Mouse (Mus musculus) heart, embryonic 15.5 days (tissue): ENCODE data around the gene Adgrg6. TPM values are rescaled to one million over a fixed set of nuclear protein-coding genes. Genes with fewer than 3 reads are reported as not detected.

ENCODE experiments used
- ATAC-seq: fragments of 200-750 bp; cut with Nextera tagmentation; replicated peaks from 2 replicates; pipeline ENCODE4 v1.8.0; 2017; ENCODE audit warnings: low read depth, moderate TSS enrichment; ENCODE audit not compliant: insufficient number of reproducible peaks, insufficient read depth, low FRiP score
- H3K27ac ChIP-seq: fragments of 300-500 bp; sonication (generic); 2 replicates; pipeline ENCODE4 v1.5.1; 2015; ENCODE audit warnings: mild to moderate bottlenecking, inconsistent platforms
- H3K27me3 ChIP-seq: fragments of 300-500 bp; sonication (generic); 2 replicates; pipeline ENCODE4 v1.6.1; 2015; ENCODE audit warnings: inconsistent platforms
- H3K36me3 ChIP-seq: fragments of 300-500 bp; sonication (generic); 2 replicates; pipeline ENCODE4 v1.6.1; 2015; ENCODE audit warnings: mild to moderate bottlenecking, inconsistent platforms
- H3K4me1 ChIP-seq: fragments of 300-500 bp; sonication (generic); replicated peaks from 2 replicates; pipeline ENCODE4 v1.6.1; 2015; ENCODE audit warnings: inconsistent platforms
- H3K4me2 ChIP-seq: fragments of 300-500 bp; sonication (generic); 2 replicates; pipeline ENCODE4 v1.6.1; 2015; ENCODE audit warnings: inconsistent platforms, mild to moderate bottlenecking, moderate library complexity
- H3K4me3 ChIP-seq: fragments of 300-500 bp; sonication (generic); 2 replicates; pipeline ENCODE4 v1.5.1; 2015; ENCODE audit warnings: mild to moderate bottlenecking, inconsistent platforms
- H3K9ac ChIP-seq: fragments of 300-500 bp; sonication (generic); 2 replicates; pipeline ENCODE4 v1.6.1; 2015; ENCODE audit warnings: mild to moderate bottlenecking, inconsistent platforms
- H3K9me3 ChIP-seq: fragments of 300-500 bp; sonication (generic); replicated peaks from 2 replicates; pipeline ENCODE4 v1.6.1; 2016; ENCODE audit warnings: inconsistent platforms
- WGBS: fragments of 180-500 bp; shearing (Covaris S2); methylation state at CpG from one replicate; pipeline ENCODE4 v1.1.7; 2015; ENCODE audit warnings: mixed read lengths; 5-methylcytosine and 5-hydroxymethylcytosine counted together
- polyA plus RNA-seq: library from polyadenylated mRNA; unstranded; fragments of >200 nt; fragmentation: Nextera tagmentation; extraction: Ambion mirVana; gene quantifications from 2 replicates; pipeline ENCODE4 v1.2.1, GENCODE M21; 2015

Adgrg6 gene
- 9.6 and 12.7 TPM in 2 replicates for polyA plus RNA-seq

DNA sequence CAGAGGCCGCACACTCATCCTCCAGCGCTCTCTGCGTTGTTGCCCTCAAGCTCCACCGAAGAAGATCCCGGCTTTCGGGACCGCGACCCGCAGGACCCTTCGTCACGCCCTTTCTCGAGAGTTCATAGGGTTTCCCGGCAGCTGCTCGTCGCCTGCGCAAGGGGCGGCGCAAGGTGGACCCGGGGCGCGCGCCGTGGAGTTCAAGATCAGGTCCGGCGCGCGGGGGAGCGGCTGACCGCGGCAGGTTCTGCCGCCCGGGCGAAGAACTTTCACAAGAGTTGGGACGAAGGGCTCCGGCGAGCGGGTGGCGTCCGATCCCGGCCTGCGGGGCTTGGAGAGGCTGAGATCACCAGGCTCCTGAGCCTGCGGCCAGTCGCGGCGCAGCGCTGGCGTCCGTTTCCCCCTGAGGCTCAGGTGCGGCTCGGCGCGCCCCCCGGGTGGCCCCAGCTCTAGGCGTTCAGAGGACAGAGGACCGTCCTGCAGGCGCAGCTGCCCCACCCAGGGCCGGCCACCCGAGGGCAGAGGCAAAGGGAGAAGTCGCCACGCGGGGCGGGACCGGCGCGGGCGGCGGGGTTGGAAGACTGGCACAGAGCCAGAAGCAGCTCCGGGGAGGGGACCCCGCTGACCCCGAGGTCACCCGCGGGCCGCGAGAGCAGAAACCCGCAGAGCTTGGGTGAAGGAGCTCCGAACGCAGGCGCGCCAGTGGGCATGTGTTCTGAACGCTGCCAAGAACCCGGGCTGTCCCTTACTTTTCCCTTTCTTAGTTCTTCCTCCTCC lies at the start of gene Adgrg6:
Adgrg6 (minus strand) TSS at position 719 of the 777 bp plus-strand sequence.
- Histone ChIP-seq H3K27me3 (peaks cover 17% of the 10 kb centered on the region), H3K9ac (peak within 1 kb of the TSS; percentile 72), H3K9me3 (no peaks in the 10 kb centered on the region), H3K4me3 (peak within 1 kb of the TSS; percentile 87), H3K36me3 (no peaks in the 10 kb centered on the region), H3K4me2 (peak within 1 kb of the TSS; percentile 100), H3K27ac (peak within 1 kb of the TSS; percentile 72), H3K4me1 (peaks cover 4% of the 10 kb centered on the region; the same call in 1 of the 2 replicates)
- WGBS: under 1% methylated on average over 81 of the region's 81 CpGs
- ATAC-seq: peak; percentile 81

GRCm38 (mm10) chr10:14592215-14592614 lies 46.8 kb upstream of the Adgrg6 start:
- Histone ChIP-seq H3K9ac (no peak overlapping the region), H3K4me3 (no peak overlapping the region), H3K27me3 (peaks cover 3% of the 10 kb centered on the region; the same call in 1 of the 2 replicates), H3K4me1 (peaks cover 2% of the 10 kb centered on the region; the same call in 1 of the 2 replicates), H3K4me2 (no peak overlapping the region), H3K36me3 (no peaks in the 10 kb centered on the region), H3K9me3 (no peaks in the 10 kb centered on the region), H3K27ac (no peak overlapping the region)
- WGBS: 95% methylated on average over 1 of the region's 1 CpGs
- no peak for ATAC-seq

DNA sequence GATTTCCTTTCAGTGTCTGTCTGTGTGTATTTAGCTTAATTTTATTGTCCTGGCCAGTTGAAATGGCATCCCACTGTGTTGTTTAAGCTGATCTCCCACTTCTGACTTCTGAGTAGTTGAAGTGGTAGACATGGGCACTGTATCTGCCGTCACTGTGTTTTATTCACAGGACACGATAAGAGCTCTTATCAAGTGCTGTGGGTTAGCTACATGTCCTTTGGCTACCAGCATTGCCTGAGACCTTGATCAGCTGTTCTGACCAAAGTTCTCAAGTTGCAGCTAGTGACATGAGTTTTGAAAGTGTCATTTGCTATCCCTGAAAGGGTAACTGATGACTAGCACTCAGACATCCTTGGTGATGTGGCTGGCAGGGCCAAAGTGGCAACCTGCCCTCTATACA lies 45.4 kb upstream of the Adgrg6 start:
- Histone ChIP-seq H3K36me3 (no peaks in the 10 kb centered on the region), H3K4me1 (peaks cover 2% of the 10 kb centered on the region; the same call in 1 of the 2 replicates), H3K27ac (no peak overlapping the region), H3K27me3 (peaks cover 8% of the 10 kb centered on the region; the same call in 1 of the 2 replicates), H3K9me3 (no peaks in the 10 kb centered on the region), H3K4me2 (no peak overlapping the region), H3K9ac (no peak overlapping the region), H3K4me3 (no peak overlapping the region)
- 35% methylated on average over 2 of the region's 2 CpGs for WGBS
- ATAC-seq: no peak

DNA sequence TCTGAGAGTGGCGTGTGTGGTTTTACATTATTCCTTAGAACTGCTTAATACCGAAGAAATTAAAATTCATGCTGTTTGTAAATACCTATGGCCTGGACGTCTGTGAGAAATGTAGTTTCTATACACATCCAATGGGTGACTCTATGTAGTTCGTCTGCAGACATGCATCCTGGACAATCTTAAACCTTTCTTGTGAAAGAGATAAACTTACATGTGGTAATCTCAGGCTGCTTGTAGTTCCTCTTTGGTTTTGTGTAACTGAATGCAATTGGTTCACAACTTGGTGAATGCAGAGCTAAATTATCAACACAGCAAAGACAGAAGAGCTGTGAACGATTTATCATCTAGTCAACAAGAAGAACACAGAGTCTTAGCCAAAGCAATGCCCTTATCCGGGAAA lies 44.2 kb upstream of the Adgrg6 start:
- Histone ChIP-seq H3K27me3 (peaks cover 8% of the 10 kb centered on the region; the same call in 1 of the 2 replicates), H3K4me2 (no peak overlapping the region), H3K27ac (no peak overlapping the region), H3K4me1 (peaks cover 2% of the 10 kb centered on the region; the same call in 1 of the 2 replicates), H3K9ac (no peak overlapping the region), H3K36me3 (no peaks in the 10 kb centered on the region), H3K9me3 (no peaks in the 10 kb centered on the region), H3K4me3 (no peak overlapping the region)
- 80% methylated on average over 6 of the region's 6 CpGs for WGBS
- ATAC-seq: no peak

- Histone ChIP-seq H3K4me3 (no peak overlapping the region), H3K4me2 (no peak overlapping the region), H3K27me3 (peaks cover 5% of the 10 kb centered on the region; the same call in 1 of the 2 replicates), H3K9me3 (no peaks in the 10 kb centered on the region; the same call in 1 of the 2 replicates), H3K36me3 (no peaks in the 10 kb centered on the region), H3K9ac (no peak overlapping the region), H3K27ac (no peak overlapping the region), H3K4me1 (no peaks in the 10 kb centered on the region)
- no peak for ATAC-seq
- WGBS: 82% methylated on average over 1 of the region's 1 CpGs
These were observed 38.0 kb upstream of the Adgrg6 start for GRCm38 (mm10) chr10:14583496-14583895.

DNA sequence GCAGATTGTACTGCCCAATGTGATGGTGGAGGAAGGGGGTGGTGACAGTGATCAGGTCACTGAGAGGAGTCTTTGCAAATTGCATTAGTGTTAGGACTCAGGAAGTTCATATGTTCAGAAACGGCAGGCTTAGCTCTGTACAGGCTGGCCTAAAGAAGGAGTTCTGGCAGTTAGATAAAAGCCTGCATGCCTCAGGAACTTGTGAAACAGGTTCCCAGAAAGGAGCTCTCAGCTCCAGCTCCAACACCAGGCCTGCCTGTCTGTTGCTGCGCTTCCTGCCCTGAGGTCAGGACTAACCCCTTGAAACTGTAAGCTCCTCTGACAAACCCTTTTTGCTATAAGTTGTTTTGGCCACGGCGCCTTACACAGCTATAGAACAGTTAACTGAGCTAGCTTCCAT lies 28.8 kb upstream of the Adgrg6 start:
- H3K36me3 ChIP-seq: no peaks in the 10 kb centered on the region
- no peaks in the 10 kb centered on the region for H3K9me3 ChIP-seq
- no peak overlapping the region for H3K4me2 ChIP-seq
- H3K4me1 ChIP-seq: no peaks in the 10 kb centered on the region
- H3K4me3 ChIP-seq: no peak overlapping the region
- no peak overlapping the region for H3K9ac ChIP-seq
- ATAC-seq: no peak
- no peak overlapping the region for H3K27ac ChIP-seq
- WGBS: 72% methylated on average over 4 of the region's 4 CpGs
- H3K27me3 ChIP-seq: no peaks in the 10 kb centered on the region

DNA sequence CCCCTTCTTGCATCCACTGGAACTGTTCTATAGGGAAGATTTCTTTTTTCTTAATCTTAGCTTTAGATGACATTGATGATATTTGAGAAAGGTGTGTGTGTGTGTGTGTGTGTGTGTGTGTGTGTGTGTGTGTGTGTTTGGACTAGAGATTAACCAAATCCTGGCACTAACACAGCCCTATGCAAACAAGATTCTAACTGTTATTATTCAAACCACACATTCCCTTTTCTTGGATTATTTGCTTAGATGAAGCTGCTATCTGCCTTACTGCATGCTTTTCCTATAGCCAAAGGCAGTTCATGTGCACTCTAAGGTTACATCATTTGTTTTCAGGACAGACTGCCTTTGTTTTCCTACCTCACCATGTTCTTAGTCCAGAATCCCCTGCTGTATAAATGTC lies 25.7 kb upstream of the Adgrg6 start:
- no peak for ATAC-seq
- Histone ChIP-seq H3K4me1 (no peaks in the 10 kb centered on the region), H3K4me2 (no peak overlapping the region), H3K9me3 (no peaks in the 10 kb centered on the region), H3K9ac (no peak overlapping the region), H3K4me3 (no peak overlapping the region), H3K27me3 (no peaks in the 10 kb centered on the region), H3K36me3 (no peaks in the 10 kb centered on the region), H3K27ac (no peak overlapping the region)

DNA sequence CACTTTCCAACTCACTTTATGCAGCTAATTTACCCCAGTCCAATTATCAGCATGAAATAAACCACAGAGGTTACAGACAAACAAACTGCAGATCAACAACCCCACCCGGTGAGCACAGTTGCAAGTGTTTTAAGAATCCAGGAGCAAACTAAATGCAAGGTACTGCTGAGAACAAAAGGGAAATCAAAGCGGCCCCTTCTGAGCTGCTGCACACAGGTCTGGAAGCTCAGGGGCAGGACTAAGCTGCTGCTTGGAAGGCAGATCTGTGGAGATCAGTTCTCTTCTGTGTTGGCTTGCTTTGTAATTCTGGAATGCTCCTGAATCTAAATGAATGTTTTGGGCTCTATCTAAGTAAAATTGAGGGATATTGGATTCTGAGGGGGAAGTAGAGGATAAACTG lies 25.2 kb upstream of the Adgrg6 start:
- no peak for ATAC-seq
- Histone ChIP-seq H3K36me3 (no peaks in the 10 kb centered on the region), H3K4me2 (no peak overlapping the region), H3K4me3 (no peak overlapping the region), H3K4me1 (no peaks in the 10 kb centered on the region), H3K9me3 (no peaks in the 10 kb centered on the region), H3K27ac (no peak overlapping the region), H3K9ac (no peak overlapping the region), H3K27me3 (no peaks in the 10 kb centered on the region)
- 22% methylated on average over 2 of the region's 2 CpGs for WGBS

GRCm38 (mm10) chr10:14546111-14546551 lies 672 bp upstream of the Adgrg6 start:
- Histone ChIP-seq H3K36me3 (no peaks in the 10 kb centered on the region), H3K27me3 (peaks cover 17% of the 10 kb centered on the region), H3K27ac (no peak overlapping the region), H3K4me3 (peak overlapping the region; percentile 87; the same call in 1 of the 2 replicates), H3K9me3 (no peaks in the 10 kb centered on the region), H3K9ac (no peak overlapping the region), H3K4me2 (peak overlapping the region; percentile 100), H3K4me1 (peaks cover 4% of the 10 kb centered on the region; the same call in 1 of the 2 replicates)
- WGBS: 37% methylated on average over 7 of the region's 7 CpGs
- ATAC-seq: no peak

GRCm38 (mm10) chr10:14544608-14544940 lies 885 bp downstream of the Adgrg6 start:
- peaks cover 4% of the 10 kb centered on the region; the same call in 1 of the 2 replicates for H3K4me1 ChIP-seq
- no peaks in the 10 kb centered on the region for H3K9me3 ChIP-seq
- peaks cover 17% of the 10 kb centered on the region for H3K27me3 ChIP-seq
- no peak for ATAC-seq
- peak overlapping the region; percentile 100 for H3K4me2 ChIP-seq
- H3K4me3 ChIP-seq: peak overlapping the region; percentile 87
- WGBS: 6% methylated on average over 9 of the region's 9 CpGs
- peak overlapping the region; percentile 72; the same call in 1 of the 2 replicates for H3K27ac ChIP-seq
- no peaks in the 10 kb centered on the region for H3K36me3 ChIP-seq
- peak overlapping the region; percentile 72 for H3K9ac ChIP-seq

DNA sequence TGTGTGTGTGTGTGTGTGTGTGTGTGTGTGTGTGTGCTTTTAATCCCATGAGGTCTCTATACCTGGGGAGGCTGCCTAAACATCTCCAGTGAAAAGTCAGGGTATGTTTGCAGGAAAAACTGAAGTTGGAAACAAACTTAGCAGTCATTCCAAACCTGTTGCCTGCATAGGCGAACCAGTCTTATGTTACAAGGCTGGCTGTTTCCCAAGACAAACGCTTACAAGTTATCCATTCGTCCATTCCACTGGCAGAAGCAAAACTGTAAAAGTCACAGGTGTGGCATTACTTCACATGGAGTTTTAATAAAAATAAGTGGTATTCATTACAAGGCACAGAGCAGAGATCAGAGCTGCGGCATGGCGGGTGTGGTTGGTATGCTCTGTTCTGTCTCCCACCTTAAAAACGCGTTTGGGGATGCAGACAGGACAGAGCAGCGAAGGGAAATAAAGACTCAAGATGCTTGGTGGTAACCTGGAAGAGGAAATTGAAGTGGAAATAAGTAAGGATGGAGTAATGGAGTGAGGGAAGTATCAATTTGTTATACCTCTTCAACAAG lies 1.9 kb downstream of the Adgrg6 start:
- H3K36me3 ChIP-seq: no peaks in the 10 kb centered on the region
- H3K27me3 ChIP-seq: peaks cover 17% of the 10 kb centered on the region
- H3K27ac ChIP-seq: no peak overlapping the region
- peak overlapping the region; percentile 100 for H3K4me2 ChIP-seq
- H3K9ac ChIP-seq: no peak overlapping the region
- WGBS: 60% methylated on average over 8 of the region's 8 CpGs
- H3K4me3 ChIP-seq: peak overlapping the region; percentile 87
- no peak for ATAC-seq
- H3K4me1 ChIP-seq: peaks cover 4% of the 10 kb centered on the region; the same call in 1 of the 2 replicates
- no peaks in the 10 kb centered on the region for H3K9me3 ChIP-seq
